ENCODE assay signal across 8 mouse cellular contexts in genomic region chr8:119196486-119197150, GRCm38 (mm10).
DNase-seq lines count a peak whose midpoint lies in the region; ATAC-seq lines count a peak whose summit lies in the region.

No protein-coding gene starts in this region.

- H3K4me2 ChIP-seq in embryonic facial prominence, embryonic 14.5 days (ENCODE audit: low read depth, low read length), result no peak overlapping the region

- ATAC-seq in embryonic facial prominence, embryonic 14.5 days (ENCODE audit: low read depth), result no peak
- ATAC-seq in granulocyte monocyte progenitor cell, adult 5-6 weeks (replicated peaks; ENCODE audit: poor library complexity, severe bottlenecking), result no peak

- 79% methylated on average over 10 of the region's 10 CpGs for WGBS in embryonic facial prominence, embryonic 14.5 days
- WGBS in embryonic facial prominence, embryonic 10.5 days, result 90% methylated on average over 10 of the region's 10 CpGs

- peak; percentile 36 for DNase-seq in embryonic facial prominence, embryonic 14.5 days (ENCODE audit: low spot score)
- DNase-seq in embryonic facial prominence, embryonic 10.5 days (ENCODE audit: low spot score), result no peak
- peak; percentile 34 for DNase-seq in 3134 (ENCODE audit: extremely low read depth, insufficient read length, low spot score)
- peak; percentile 86 to 87 for DNase-seq in cerebellum, postnatal 10 days
- DNase-seq in layer of hippocampus, adult 11-12 months (ENCODE audit: low spot score), result peak; percentile 71
- DNase-seq in lung, postnatal 36 days, result peak; percentile 36
- no peak for DNase-seq in thymus, adult 18-20 months

- H3K27ac ChIP-seq in embryonic facial prominence, embryonic 14.5 days (replicated peaks; ENCODE audit: low read depth, low read length), result no peak overlapping the region
- no peak overlapping the region for H3K27ac ChIP-seq in embryonic facial prominence, embryonic 10.5 days (replicated peaks)

- 0 out of 2 replicates have a peak, but pooled peaks cover 4% of the 10 kb centered on the region for H3K9me3 ChIP-seq in embryonic facial prominence, embryonic 14.5 days (ENCODE audit: control insufficient read depth, low read length)
- peaks cover 3% of the 10 kb centered on the region; the same call in 1 of the 2 replicates for H3K9me3 ChIP-seq in embryonic facial prominence, embryonic 10.5 days

- no peaks in the 10 kb centered on the region for H3K36me3 ChIP-seq in embryonic facial prominence, embryonic 14.5 days (ENCODE audit: control insufficient read depth, insufficient read depth, low read length)
- no peaks in the 10 kb centered on the region for H3K36me3 ChIP-seq in embryonic facial prominence, embryonic 10.5 days (replicated peaks)

- H3K9ac ChIP-seq in embryonic facial prominence, embryonic 14.5 days (ENCODE audit: low read depth, low read length), result no peak overlapping the region

- no peak overlapping the region for H3K4me3 ChIP-seq in embryonic facial prominence, embryonic 14.5 days (ENCODE audit: low read depth, low read length)
- H3K4me3 ChIP-seq in embryonic facial prominence, embryonic 10.5 days, result no peak overlapping the region

- no peaks in the 10 kb centered on the region for H3K4me1 ChIP-seq in embryonic facial prominence, embryonic 14.5 days (ENCODE audit: control insufficient read depth, insufficient read depth, low read length)
- H3K4me1 ChIP-seq in embryonic facial prominence, embryonic 10.5 days, result no peaks in the 10 kb centered on the region

- no peaks in the 10 kb centered on the region for H3K27me3 ChIP-seq in embryonic facial prominence, embryonic 14.5 days (replicated peaks; ENCODE audit: control insufficient read depth, insufficient read depth, low read length)
- no peaks in the 10 kb centered on the region for H3K27me3 ChIP-seq in embryonic facial prominence, embryonic 10.5 days (replicated peaks; ENCODE audit: low read depth, poor library complexity, severe bottlenecking)

Comparison
In these comparisons a context has a peak if more than half of its experiments do, and no peak if none do; other contexts are left out.
1. DNase-seq: peak in embryonic facial prominence, embryonic 14.5 days (single experiment), 3134 (single experiment), cerebellum, postnatal 10 days (2 of 2), layer of hippocampus, adult 11-12 months (single experiment) and lung, postnatal 36 days (single experiment); none in embryonic facial prominence, embryonic 10.5 days (single experiment) and thymus, adult 18-20 months (0 of 2).